Mouse (Mus musculus) retina, postnatal 1 day (tissue): ENCODE measurements at regions not wholly inside any gene's neighbourhood (a gene's known extent, or its start where the extent isn't known, plus 50 kb on each side); places are given as distances from the start of the nearest gene placed in this dataset.

Experiments used
- DNase-seq: peaks from one replicate; pipeline ENCODE4 v3.0.0-alpha.2; 2012

GRCm38 (mm10) chr2:64706646-64707177 lies 318.1 kb downstream of the Grb14 start:
- no peak for DNase-seq

- DNase-seq = no peak
Observed at GRCm38 (mm10) chr2:64695974-64696373, 328.8 kb downstream of the Grb14 start.

GRCm38 (mm10) chr2:64691444-64691843 lies 333.3 kb downstream of the Grb14 start:
- DNase-seq = no peak

- DNase-seq = no peak
Observed at GRCm38 (mm10) chr2:64690996-64691395, 333.8 kb downstream of the Grb14 start.

GRCm38 (mm10) chr2:64686781-64687180 lies 338.0 kb downstream of the Grb14 start:
- peak; percentile 2 for DNase-seq

- no peak for DNase-seq
Observed at GRCm38 (mm10) chr2:64649614-64650013, 375.2 kb downstream of the Grb14 start.

GRCm38 (mm10) chr2:64616931-64617330 lies 407.9 kb downstream of the Grb14 start:
- DNase-seq = no peak

GRCm38 (mm10) chr2:64606864-64607263 lies 417.9 kb downstream of the Grb14 start:
- no peak for DNase-seq

GRCm38 (mm10) chr2:64582258-64582657 lies 442.5 kb downstream of the Grb14 start:
- DNase-seq = no peak

- no peak for DNase-seq
Observed at GRCm38 (mm10) chr2:64536032-64536431, 438.2 kb upstream of the Fign start.

GRCm38 (mm10) chr2:64535351-64535851 lies 437.6 kb upstream of the Fign start:
- DNase-seq = peak; percentile 90

- peak; percentile 67 for DNase-seq
Observed at GRCm38 (mm10) chr2:64534869-64535268, 437.0 kb upstream of the Fign start.

GRCm38 (mm10) chr2:64534344-64534743 lies 436.5 kb upstream of the Fign start:
- DNase-seq = peak; percentile 7

GRCm38 (mm10) chr2:64522722-64523121 lies 424.9 kb upstream of the Fign start:
- peak; percentile 9 for DNase-seq

- peak; percentile 58 for DNase-seq
Observed at GRCm38 (mm10) chr2:64522233-64522632, 424.4 kb upstream of the Fign start.

- DNase-seq = no peak
Observed at GRCm38 (mm10) chr2:64495725-64496124, 397.9 kb upstream of the Fign start.

GRCm38 (mm10) chr2:64466412-64466970 lies 368.7 kb upstream of the Fign start:
- no peak for DNase-seq

GRCm38 (mm10) chr2:64462466-64463114 lies 364.8 kb upstream of the Fign start:
- peak; percentile 87 for DNase-seq

- no peak for DNase-seq
Observed at GRCm38 (mm10) chr2:64462041-64462440, 364.2 kb upstream of the Fign start.

- no peak for DNase-seq
Observed at GRCm38 (mm10) chr2:64461636-64462035, 363.8 kb upstream of the Fign start.

- peak; percentile 64 for DNase-seq
Observed at GRCm38 (mm10) chr2:64458171-64458570, 360.3 kb upstream of the Fign start.

GRCm38 (mm10) chr2:64452690-64453089 lies 354.9 kb upstream of the Fign start:
- no peak for DNase-seq

- DNase-seq = no peak
Observed at GRCm38 (mm10) chr2:64451614-64452317, 353.9 kb upstream of the Fign start.

GRCm38 (mm10) chr2:64443171-64443570 lies 345.3 kb upstream of the Fign start:
- no peak for DNase-seq
